Mouse (Mus musculus) right cerebral cortex, postnatal 4 days (tissue): Measurements from ENCODE around the gene Gprc5c.

Source experiments
- DNase-seq: peaks from one replicate; pipeline ENCODE4 v3.0.0-alpha.2; 2022

Gene Gprc5c

GRCm38 (mm10) chr11:114917120-114917519 is 66.2 kb downstream of the Gprc5c start:
- DNase-seq, result no peak
